Mouse (Mus musculus): ENCODE results near the gene 4833423E24Rik.

The 4833423E24Rik gene

DNA sequence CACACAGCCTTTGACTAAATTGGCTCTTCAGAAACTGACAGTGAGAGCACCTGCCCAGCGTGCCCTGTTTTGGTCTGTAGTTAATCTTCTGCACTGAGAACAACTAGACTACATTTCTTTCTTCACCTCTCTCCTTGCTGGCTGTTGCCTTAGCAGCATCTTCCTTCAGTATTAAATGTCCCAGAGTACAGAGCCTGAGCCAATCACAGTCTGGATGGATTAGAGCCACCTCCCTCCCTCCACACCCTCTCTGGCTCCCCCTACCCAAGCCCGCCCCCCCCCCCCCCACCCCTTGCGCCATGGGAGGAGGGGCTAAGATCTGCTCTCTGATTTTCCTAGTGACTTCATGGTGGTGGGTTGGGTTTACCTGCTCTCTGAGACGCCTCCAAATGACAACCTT, at the start of gene 4833423E24Rik:
4833423E24Rik (minus strand) TSS at position 146 of the 400 bp plus-strand sequence.
- DNase-seq: no peak

DNA sequence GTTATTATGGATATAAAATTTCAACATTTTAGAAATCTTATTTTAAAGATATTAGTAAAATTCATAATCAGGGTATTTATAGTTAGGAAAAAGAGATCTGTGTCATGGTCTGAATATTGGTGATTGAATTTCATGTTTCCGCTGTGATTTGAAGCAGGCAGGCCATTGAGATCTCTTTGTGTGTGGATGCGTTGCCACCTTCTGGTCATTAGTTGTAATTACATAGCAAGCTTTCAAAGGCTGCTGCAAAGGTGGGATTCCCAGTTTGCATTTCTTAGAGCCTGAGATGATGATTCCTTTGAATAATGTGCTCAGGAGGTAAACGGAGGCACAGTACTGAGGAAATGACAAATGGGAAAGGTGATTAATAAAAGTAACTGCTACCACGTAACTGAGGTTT, 42.4 kb upstream of the 4833423E24Rik start:
- peak; percentile 7 for DNase-seq

DNA sequence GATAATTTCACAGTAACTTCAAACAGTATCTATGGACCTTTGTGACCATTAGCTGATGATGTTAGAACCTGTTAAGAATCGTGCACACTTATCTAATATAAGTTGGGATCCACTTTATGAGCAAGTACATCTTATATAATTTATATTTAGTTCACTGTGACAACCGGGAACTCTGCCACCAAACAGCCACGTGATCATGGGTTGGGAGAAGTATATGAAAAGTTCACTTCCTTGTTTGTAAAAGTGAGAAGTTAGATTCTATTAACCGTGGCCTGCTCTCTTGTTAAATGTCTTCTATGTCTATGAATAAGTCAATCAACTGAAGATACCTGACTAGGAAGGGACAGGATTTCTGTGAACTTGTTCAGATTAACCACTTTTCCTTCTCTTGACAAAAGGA, 41.4 kb upstream of the 4833423E24Rik start:
- DNase-seq: no peak

DNA sequence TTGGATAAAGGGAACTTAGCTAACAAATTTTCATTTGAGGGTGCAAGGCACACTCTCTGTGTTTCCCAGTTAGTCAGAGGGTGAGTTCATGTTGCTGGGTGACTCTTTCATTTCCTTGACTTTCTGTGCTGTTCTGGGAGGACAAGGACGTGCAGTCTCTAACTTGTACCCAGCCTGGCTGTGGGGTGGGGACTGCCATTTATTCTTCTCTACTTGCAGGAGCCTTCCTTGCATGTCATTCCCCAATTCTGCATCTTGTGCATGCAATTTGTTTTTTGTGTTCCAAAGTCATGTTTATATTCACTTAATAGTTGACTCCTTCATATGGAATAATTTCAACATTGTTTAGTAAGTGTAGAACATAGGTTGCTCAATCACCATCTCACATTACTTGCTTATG, 36.0 kb upstream of the 4833423E24Rik start:
- no peak for DNase-seq

DNA sequence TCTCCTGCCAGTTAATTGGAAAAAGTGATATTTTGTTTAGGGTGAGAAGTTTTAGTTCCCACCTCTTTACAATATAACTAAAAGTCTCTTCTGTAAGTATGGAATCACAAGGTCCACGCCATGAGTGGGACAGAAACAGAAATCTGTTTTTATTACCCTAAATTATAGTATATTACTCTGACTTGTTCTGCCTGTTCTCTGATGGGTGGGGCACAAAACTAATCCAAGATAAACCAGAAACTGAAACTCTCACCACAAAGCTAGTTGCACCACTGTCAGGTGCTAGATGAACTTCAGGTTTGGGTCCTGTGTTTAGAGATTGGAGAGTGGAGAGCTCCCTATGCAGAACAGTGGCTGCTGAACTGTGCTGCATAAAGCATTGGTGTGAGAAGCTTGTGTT, 15.1 kb upstream of the 4833423E24Rik start:
- no peak for DNase-seq

DNA sequence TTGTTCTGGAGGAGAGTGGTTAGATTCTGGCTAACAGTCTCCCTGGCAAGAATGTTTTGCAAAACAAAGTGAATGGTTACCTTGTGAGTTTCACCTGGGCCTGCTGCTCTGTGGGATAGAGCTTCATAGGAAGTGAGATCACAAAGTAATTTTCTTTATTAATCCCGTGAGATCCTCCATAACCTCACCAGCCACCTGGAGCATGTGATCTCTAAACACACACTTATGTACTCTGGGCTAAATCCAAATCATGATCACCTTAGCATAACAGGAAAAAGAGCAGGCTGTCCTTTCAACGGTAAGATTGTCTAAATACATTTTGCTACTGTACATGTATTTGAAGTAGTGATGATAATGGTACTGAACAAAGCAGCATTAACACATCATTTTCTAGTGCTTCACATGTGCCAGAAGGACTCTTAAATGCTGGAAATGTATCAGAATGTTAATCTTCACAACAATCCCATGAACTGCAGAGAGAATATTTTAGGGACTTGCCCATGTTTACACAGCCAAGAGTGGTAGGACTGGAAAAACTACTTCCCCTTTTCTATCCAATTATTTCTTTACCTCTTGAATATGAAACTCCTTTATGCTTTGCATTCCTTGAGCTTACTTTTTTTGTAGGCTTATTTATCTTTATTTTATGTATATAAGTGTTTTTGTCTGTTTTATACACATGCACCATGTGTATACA, 13.4 kb upstream of the 4833423E24Rik start:
- no peak for DNase-seq

DNA sequence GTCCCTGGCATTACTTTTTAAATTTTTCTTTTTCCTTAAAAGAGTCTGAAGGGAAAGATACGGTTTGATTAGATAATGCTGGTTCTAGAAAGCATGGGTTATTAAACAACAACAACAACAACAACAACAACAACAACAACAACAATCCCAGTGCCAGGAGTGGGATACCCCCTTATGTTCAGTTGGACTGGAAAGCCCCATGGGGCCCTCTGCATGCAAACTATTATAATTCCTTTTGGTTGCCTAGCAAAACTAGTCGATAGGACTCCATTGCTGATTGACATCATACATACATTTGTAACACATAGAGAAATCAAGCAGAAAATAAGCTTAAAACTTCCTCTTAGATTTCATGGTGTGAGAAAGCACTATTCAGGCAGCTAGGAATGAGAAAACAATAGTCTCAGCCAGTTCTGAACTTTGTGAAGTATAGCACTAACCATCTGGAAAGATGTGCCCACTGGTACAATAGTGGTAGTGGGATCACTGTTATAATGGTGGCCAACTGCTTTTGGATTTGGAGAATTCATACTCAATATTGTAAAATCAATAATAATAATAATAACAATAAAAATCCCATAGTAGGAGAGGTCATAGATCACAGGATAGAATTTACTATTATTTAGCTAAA, 4.2 kb upstream of the 4833423E24Rik start:
- no peak for DNase-seq

DNA sequence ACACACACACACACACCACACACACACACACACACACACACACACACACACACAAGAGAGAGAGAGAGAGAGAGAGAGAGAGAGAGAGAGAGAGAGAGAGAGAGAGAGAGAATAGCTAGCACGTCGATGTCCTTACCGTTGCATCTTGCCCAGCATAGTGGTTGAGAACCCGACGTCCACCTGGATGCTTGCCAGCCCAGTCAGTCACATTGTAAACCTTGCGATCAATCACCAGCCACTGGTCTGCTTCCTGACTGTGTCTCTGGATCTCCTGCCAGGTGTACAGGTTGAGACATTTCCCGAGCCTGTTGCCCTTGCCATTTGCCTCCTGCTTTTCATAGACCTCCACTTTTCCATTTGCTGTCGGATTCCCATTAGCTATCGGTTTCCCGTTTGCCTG, 532 bp downstream of the 4833423E24Rik start:
- peak; percentile 6 for DNase-seq

DNA sequence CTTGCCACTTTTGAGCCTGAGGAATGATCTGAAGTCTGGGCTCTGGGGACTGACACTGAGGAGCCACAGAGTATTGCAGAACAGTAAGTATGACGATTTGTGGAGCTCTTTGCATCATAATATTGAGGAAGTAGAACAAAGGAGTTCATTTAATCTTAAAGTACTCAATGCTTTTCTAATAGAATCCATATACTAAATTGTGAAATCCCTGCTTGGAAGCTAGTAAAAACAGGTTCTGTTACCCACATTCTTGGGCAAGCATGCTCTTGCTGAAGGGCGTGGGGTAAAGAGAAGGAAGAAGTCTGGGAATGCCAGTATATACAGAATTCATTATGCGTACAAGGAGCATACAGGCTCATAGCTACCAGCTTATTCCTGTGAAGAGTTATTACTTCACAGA, 8.4 kb downstream of the 4833423E24Rik start:
- DNase-seq: no peak

DNA sequence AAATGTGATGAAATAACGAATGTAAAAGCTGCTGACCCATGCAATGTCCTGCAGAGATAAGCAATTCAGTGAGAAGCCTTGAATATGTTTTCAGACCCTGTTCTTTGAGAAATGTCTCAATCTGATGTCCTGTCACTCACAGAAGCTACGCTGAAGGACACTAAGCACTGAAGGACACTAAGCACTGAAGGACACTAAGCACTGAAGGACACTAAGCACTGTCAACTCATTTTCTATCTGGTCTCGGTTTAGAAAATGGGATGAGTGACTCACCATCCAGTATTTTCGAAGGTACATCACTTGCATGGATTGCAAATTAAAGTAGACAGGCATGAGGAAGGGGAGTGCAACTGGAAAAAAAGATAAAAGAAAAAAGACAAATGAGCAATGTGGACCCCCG, 28.4 kb downstream of the 4833423E24Rik start:
- no peak for DNase-seq

DNA sequence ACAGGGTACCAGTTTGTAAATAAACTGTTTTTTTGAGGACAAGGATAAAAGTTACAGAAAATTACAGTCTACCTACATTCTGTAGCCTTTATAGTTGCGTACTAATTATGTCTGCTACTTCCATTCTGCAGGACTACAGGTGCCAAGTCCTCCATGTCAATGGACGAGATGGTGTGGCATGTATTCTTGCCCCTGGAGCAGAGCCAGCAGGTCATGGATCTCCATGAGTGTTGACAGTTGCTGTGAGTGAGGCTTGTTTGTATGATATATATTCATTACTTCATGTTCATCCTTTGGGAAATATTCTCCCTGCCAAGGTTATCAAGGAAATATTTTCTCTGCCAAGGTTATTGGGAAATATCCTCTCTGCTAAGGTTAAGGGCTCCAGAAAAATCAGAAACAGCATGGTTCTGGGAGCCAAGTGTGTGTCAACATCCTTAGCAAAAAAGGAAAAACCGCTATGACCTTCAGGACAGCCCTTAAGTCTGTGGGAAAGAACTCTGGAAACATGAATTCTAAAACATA, 52.0 kb downstream of the 4833423E24Rik start:
- DNase-seq: no peak

DNA sequence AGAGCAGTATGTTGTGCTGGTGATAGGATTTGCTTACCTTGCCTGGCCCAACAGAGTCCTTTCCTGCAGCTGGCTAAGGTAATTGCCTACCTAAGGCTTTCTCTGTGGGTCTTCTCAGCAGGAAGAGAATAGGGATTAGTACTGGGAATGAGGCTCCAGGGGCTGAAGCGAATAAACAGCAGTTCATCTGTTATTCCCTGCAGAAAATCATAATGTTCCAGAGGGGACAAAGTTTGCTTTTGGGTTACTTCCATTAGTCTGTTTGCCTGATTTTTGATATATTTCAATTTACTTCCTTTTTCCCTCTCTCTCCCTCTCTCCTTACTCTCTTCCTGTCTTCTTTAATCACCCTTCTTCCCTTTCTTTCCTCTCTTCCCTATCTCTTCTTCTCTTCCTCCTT, 75.3 kb downstream of the 4833423E24Rik start, which contains the start of gene Olfr995:
Olfr995 (minus strand) TSS at position 101 of the 400 bp plus-strand sequence.
- DNase-seq: no peak

DNA sequence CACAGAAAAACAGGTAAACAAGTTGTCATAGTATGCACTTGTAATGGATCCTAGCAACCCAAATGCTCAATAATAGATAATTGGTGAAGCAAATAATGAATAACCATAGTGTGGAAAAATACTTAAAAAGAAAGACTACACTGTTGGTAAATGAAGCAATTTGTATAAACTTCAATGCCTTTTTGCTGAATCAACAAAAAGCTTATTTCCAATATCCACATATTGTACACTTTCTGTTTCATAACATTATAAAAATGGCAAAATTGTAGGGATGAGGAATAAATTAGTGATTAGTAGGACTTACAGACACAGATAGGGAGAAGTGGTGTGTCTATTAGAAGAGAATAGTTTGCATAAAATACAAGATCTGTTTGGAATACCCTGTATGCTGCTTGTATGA, 76.3 kb downstream of the 4833423E24Rik start:
- no peak for DNase-seq

DNA sequence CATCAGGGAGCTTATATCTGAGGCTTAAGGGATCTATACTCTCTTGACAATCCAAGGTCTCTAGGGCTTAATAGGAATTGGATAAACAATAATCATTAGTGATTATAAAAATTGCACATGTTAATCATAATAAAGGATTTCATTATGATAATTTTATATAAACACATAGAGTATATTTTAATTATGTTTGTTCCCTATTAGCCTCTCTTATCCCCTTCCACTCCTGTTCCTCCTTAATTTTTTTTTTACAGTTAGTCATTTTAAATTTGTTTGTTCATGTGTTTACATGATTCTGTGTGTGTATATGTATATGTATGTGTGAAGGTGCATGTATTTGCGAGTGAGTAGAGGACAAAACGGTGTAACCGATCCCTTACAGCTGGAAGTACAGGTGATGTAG, 82.5 kb downstream of the 4833423E24Rik start, which contains the start of gene Olfr994:
Olfr994 (minus strand) TSS at position 101 of the 400 bp plus-strand sequence.
- no peak for DNase-seq
